Mouse (Mus musculus): ENCODE data around the gene Kcnip1.

The Kcnip1 gene

GRCm38 (mm10) chr11:33781561-33781971 lies 211.4 kb downstream of the Kcnip1 start:
- in situ Hi-C loops (cut with MboI, MseI): no loop called here

GRCm38 (mm10) chr11:33780263-33780662 lies 212.7 kb downstream of the Kcnip1 start:
- in situ Hi-C loops (cut with MboI, MseI): no loop called here

DNA sequence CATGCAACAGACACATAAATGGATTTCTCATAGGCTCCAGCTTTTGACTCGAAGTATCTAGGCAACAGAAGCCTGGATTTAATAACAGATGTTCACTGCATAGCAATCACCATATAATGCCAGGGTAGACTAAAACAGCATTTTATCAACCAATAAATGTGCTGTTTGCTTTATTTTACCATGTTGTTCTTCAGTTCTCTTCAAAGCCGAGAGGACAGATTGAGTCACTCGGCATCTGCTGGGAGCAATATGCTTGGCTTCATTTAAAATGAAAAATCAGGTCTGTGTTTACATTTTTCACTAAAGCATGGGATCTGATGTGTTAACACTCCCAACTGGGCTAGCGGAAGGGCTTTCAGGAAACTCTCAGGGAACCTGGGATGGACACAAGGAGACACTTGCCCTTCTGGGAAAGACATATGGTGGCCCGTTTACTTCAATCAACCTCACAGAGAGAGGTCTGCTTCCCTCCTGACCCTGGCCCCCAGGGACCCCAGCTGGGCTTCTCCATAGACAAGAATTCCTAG lies 220.3 kb downstream of the Kcnip1 start:
- in situ Hi-C loops (cut with MboI, MseI): no loop called here

- in situ Hi-C loops (cut with MboI, MseI): no loop called here
Observed at GRCm38 (mm10) chr11:33772043-33772442, 220.9 kb downstream of the Kcnip1 start.

DNA sequence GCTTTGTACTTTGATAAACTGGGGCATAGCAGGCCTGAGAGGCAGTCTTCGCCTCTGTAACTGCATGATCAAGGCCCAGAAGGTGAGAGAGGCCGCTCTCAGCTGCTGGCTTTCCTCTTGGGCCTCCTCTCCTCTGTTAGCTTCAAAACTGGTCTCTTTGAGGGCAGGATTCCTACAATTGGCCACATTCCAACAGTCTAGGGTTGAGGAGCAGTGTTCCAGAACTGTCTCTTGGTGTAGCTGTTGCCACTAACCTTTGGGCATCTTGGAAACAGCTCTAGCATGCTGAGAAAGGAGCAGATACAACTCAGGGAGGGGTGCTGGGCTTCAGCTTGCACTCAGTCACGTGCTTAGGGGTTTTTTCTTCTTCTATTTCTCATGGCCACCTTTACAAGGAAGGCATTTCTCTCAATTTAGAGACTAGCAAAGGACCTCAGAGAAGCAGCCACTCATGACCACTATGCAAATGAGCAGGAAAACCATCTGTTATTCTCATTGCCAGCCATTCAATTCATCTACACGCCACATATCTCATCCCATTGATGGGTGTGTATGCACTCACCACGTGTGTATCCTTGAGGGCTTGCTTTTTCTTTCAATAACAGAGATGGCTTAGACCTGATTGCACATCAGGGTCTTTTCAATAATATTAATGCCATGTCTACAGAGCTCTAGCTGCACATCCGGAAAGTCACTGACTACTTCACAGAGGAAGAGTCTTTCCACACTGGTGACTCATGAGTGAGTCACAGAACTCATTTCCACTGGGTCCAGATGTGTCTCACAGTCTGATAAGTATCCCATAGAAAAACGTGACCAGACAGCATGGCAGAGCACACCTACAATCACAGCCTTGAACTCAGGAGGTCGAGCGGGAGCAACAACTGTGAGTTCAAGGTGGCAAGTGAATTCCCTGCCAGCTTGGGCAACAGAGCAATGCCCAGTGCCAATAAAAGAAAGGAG lies 225.7 kb downstream of the Kcnip1 start:
- in situ Hi-C loops (cut with MboI, MseI): no loop called here

- in situ Hi-C loops (cut with MboI, MseI): no loop called here
Observed at GRCm38 (mm10) chr11:33761201-33761755, 231.7 kb downstream of the Kcnip1 start.

GRCm38 (mm10) chr11:33756624-33757023 lies 236.3 kb downstream of the Kcnip1 start:
- in situ Hi-C loops (cut with MboI, MseI): no loop called here

- in situ Hi-C loops (cut with MboI, MseI): no loop called here
Observed at GRCm38 (mm10) chr11:33752431-33752873, 240.5 kb downstream of the Kcnip1 start.

DNA sequence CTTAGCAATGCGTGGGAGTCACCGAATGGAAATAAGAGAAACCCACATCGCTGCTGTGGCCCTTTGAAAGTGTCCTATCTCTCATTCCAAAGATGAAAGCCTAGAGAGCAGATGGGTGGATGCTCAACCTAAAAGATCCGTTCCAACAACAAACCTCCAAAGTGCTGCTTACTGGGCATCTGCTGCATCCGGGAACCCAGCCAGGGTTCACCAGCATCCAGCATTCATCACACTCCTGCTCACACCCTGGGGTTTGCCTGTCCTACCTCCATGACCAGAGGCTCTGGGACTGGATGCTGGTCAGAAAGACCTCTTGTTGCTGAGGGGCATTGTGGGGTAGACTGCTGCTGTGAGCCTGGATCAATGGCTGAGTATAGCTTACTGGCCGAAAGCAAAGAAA lies 241.4 kb downstream of the Kcnip1 start:
- in situ Hi-C loops (cut with MboI, MseI): no loop called here

- in situ Hi-C loops (cut with MboI, MseI): no loop called here
Observed at GRCm38 (mm10) chr11:33749979-33750378, 243.0 kb downstream of the Kcnip1 start.

GRCm38 (mm10) chr11:33749408-33749807 lies 243.5 kb downstream of the Kcnip1 start:
- in situ Hi-C loops (cut with MboI, MseI): no loop called here

- in situ Hi-C loops (cut with MboI, MseI): no loop called here
Observed at GRCm38 (mm10) chr11:33748754-33749153, 244.2 kb downstream of the Kcnip1 start.

DNA sequence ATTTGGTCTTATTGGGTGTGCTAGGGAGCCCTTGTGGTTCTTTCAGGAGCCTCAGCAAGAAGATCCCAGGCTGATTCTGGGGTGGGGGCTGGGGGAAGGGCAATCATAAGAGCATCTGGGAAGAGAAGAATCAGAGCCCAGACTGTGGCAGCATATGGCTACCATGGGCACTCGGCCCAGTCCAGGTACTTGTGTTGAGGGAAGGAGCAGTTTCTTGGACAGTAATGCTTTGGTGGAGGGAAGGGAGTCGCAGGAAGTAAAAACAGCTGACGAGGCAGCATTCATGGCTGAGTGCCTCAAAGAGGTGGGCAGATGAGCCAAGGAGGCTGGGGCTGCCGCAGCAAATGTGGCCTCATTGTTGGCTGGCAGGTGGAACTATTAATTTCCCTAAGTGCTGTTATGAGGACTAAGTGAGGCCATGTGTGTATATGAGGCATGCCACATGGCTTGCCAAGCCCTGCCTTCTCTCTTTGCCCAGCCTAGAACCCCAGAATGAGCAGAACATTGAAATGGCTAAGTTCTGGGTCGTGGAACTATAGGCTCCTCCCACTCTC lies 245.5 kb downstream of the Kcnip1 start:
- in situ Hi-C loops (cut with MboI, MseI): no loop called here

- in situ Hi-C loops (cut with MboI, MseI): no loop called here
Observed at GRCm38 (mm10) chr11:33746402-33746801, 246.6 kb downstream of the Kcnip1 start.

DNA sequence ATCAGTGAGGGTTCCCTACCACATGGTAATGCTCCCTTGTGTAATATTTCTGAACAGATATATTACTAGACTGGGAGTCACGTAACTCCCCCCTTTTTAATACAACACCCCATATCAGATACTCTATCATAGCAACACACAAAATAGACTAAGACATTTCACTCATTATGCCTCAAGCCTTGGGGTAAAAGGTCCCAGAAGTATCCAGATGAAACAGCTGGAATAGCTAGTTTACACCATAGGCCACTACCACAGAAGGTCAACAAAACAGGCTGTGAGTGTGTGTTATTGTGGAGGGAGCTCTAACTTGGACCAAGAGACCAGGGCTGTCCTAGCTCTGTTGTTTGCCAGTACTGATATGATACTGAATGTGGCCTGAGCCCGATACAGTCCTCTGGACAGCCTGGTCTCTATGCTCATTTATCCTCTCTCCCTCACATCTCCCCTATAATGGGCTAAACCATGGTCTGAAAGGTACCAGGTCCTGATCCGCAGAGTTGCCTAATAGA lies 247.1 kb downstream of the Kcnip1 start:
- in situ Hi-C loops (cut with MboI, MseI): no loop called here

- in situ Hi-C loops (cut with MboI, MseI): no loop called here
Observed at GRCm38 (mm10) chr11:33744429-33744828, 248.5 kb downstream of the Kcnip1 start.

DNA sequence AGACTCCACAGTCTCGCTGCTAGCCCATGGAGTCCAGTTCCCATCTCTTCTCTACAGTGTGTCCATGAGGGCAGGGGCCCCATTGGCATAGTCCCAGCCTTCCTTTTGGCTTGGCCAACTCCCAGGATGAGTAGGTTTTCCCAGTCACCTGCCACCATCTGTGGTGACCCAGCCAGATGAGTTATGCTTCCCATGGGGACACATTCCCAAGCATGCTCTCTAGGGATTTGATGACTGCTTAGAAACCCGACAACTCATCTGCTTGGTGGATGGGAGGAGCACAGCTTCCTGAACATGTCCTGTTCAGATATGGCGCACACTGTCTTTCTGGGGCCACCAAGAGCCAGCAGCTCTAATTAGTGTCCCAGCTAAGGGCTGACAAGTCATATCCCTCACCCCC lies 252.8 kb downstream of the Kcnip1 start:
- in situ Hi-C loops (cut with MboI, MseI): no loop called here

DNA sequence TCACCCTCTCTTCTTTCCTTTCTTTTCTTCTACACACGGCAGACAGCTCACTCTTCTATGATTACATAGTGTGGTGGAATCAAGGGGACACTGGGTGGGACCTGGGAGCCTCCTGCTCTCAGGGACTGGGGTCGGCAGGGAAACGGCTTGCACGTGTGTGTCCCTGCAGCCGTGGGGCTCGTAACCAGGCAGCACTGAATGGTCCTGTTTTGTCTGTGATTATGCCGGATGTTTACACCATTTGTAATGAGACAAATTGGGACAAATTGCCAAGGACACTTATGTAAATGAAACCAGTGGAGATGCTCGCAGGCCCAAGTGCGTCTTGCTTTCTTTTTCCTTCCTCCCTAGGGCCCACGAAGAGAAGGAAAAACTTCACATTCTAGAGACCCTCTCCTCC lies 256.5 kb downstream of the Kcnip1 start:
- in situ Hi-C loops (cut with MboI, MseI): no loop called here

DNA sequence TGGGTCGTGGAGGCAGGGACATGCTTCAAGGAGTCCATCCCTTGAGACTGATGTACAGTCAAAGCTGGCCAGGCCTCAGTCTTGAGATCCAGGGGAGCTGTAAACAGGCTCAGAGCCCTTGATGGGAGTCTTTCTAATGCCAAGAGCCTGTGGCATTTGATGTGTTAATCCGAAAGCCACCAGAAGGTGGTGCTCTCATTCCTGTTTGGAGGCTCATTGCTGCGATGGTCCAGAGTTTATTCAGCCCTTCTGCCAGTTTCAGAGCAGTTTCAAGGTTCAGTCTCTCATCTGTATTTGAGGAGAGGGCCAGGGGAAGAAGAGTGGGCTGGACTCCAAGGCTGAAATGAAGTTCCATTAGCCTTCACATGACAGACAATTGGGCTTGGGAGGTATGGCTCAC lies 259.7 kb downstream of the Kcnip1 start:
- in situ Hi-C loops (cut with MboI, MseI): loop anchor here (5.0 kb wide), 1 partner anchor 179 kb away; no protein-coding TSS in a partner anchor

- in situ Hi-C loops (cut with MboI, MseI): loop anchor here (5.0 kb wide), 1 partner anchor 180 kb away; no protein-coding TSS in a partner anchor
Observed at GRCm38 (mm10) chr11:33732358-33732757, 260.6 kb downstream of the Kcnip1 start.

- in situ Hi-C loops (cut with MboI, MseI): loop anchor here (10.0 kb wide), 1 partner anchor 494 kb away; no protein-coding TSS in a partner anchor
Observed at GRCm38 (mm10) chr11:33721297-33721696, 271.7 kb downstream of the Kcnip1 start.

DNA sequence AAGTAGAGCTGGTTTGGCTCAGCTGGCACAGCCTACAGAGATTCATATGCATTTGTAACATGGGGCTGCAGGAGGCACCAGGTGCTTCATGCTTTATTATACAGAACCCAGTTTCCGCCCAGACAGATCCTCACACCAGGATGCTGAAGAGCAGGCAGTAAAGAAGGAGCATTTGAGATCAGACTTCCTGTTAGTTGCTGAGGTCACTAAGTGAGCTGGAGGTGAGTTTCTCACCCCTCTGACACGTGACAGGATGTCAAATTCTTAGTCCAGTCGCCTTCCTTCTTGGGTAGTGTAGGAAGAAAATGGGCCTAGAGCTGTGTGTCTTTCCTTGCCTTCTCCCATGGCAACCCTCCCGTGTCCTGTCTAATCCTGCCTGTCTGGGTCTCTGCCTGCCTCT lies 286.2 kb downstream of the Kcnip1 start:
- in situ Hi-C loops (cut with MboI, MseI): no loop called here

Measured in regulatory T cell (primary cell).